Mouse (Mus musculus): ENCODE measurements at regions not wholly inside any gene's neighbourhood (a gene's known extent, or its start where the extent isn't known, plus 50 kb on each side); places are given as distances from the start of the nearest gene placed in this dataset.

DNA sequence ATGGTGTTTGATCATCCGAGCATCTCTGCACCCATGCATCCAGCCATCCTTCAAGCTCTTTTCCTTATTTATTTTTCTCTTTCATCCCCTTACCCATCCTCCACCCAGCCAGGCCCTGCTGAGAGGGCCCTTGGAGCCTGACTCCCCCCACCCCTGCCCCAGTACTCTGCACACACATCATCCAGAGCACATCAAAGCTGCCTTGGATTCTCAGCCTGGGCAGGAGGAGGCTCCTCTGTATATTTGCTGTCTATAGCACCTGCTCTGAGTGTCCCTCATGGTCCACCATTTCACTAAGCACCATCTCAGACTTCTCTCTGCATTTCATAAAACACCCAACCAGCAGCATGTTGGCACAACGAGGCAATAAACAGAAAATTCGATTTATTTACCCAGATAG, 101.9 kb downstream of the Mn1 start:
- Histone ChIP-seq H3K4me1 (ENCODE audit: control insufficient read depth, insufficient read depth, low read length) (no peaks in the 10 kb centered on the region), H3K27ac (ENCODE audit: insufficient read depth, low read length) (no peak overlapping the region), H3K4me3 (replicated peaks; ENCODE audit: insufficient read depth, low read depth, low read length) (no peak overlapping the region), H3K27me3 (ENCODE audit: control insufficient read depth, insufficient read depth, low read length) (no peaks in the 10 kb centered on the region)
- no peak for DNase-seq
- 31% methylated on average over 3 of the region's 3 CpGs for WGBS
- TF ChIP-seq CTCF (IDR thresholded peaks at IDR 0.05; ENCODE audit: borderline replicate concordance, insufficient read depth, low read depth, low read length) (no peak), POLR2A (IDR thresholded peaks at IDR 0.05; ENCODE audit: borderline replicate concordance, insufficient read depth, low read length) (no peak)

DNA sequence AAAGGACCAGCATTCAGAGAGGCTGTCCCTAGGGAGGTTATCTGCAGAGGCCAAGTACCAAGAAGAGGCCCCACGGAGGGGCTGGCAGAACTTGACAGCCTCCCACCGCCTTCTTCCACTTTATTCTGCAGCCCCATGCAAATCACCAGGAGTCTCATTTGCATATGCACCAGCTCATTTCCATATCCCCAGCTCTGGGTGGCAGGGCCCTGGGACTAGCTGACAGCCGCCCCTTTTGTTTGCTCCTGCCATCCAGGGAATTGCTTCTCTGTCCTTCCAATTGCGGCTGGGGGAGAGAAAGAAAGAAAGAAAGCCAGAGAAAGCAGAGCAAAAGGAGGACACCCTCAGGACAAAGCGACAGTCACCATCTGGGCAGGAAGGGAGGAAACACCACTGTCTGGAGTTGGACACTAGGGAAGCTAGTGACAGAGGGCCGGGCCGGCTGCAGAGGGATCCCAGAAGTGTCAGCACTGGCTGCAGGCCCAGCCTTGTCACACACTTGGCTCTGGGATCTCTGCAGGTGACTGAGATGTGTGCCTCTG, 102.4 kb downstream of the Mn1 start:
- H3K27ac ChIP-seq (ENCODE audit: insufficient read depth, low read length): no peak overlapping the region
- H3K4me3 ChIP-seq (replicated peaks; ENCODE audit: insufficient read depth, low read depth, low read length): no peak overlapping the region
- TF ChIP-seq POLR2A (IDR thresholded peaks at IDR 0.05; ENCODE audit: borderline replicate concordance, insufficient read depth, low read length) (no peak), CTCF (IDR thresholded peaks at IDR 0.05; ENCODE audit: borderline replicate concordance, insufficient read depth, low read depth, low read length) (no peak)
- 31% methylated on average over 7 of the region's 7 CpGs for WGBS
- H3K4me1 ChIP-seq (ENCODE audit: control insufficient read depth, insufficient read depth, low read length): no peaks in the 10 kb centered on the region
- no peaks in the 10 kb centered on the region for H3K27me3 ChIP-seq (ENCODE audit: control insufficient read depth, insufficient read depth, low read length)
- DNase-seq: no peak

DNA sequence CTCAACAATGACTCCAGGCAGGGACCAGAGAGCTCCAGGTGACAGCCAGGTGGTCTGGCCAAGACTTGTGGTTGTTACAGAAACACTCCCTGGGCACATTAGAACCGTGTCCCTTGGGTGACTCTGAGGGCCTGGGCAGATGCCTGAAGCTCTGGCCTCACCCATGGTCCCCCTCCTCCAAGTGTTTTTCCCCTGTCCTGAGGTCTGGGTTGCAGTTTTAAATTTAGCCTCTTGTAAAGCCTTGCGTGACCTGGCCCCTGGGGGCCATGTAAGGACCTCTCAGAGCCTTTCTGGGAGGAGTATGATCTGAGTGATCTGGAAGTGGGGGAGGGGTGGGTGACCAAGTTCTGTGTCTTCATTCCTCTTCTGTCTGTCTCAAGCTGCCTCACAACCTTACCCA, 104.7 kb downstream of the Mn1 start:
- no peaks in the 10 kb centered on the region for H3K27me3 ChIP-seq (ENCODE audit: control insufficient read depth, insufficient read depth, low read length)
- no peak for DNase-seq
- 85% methylated on average over 2 of the region's 2 CpGs for WGBS
- no peak for TF ChIP-seq CTCF (IDR thresholded peaks at IDR 0.05; ENCODE audit: borderline replicate concordance, insufficient read depth, low read depth, low read length)
- TF ChIP-seq POLR2A (IDR thresholded peaks at IDR 0.05; ENCODE audit: borderline replicate concordance, insufficient read depth, low read length): no peak
- no peak overlapping the region for H3K4me3 ChIP-seq (replicated peaks; ENCODE audit: insufficient read depth, low read depth, low read length)
- no peaks in the 10 kb centered on the region for H3K4me1 ChIP-seq (ENCODE audit: control insufficient read depth, insufficient read depth, low read length)
- no peak overlapping the region for H3K27ac ChIP-seq (ENCODE audit: insufficient read depth, low read length)

DNA sequence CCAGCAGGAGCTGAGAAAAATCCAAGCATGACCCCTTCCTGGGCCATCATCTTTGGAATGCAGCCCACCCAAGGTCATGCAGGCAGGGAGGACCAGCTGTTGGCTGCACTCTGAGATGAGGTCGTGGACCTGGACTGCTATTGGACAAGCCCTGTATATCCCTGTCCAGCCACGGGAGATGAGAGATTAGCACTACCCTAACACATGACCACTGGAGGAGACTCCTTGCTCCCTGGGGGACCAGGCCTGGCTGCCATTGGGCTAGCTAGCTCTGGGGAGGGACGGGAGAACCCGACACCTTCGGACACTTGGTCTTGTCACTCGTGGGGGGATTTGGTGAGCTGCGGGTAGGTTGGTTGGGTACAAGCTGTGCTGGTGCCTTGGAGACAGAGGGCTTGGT, 105.4 kb downstream of the Mn1 start:
- H3K27ac ChIP-seq (ENCODE audit: insufficient read depth, low read length): no peak overlapping the region
- DNase-seq: no peak
- no peak for TF ChIP-seq CTCF (IDR thresholded peaks at IDR 0.05; ENCODE audit: borderline replicate concordance, insufficient read depth, low read depth, low read length)
- no peak for TF ChIP-seq POLR2A (IDR thresholded peaks at IDR 0.05; ENCODE audit: borderline replicate concordance, insufficient read depth, low read length)
- WGBS: 50% methylated on average over 7 of the region's 7 CpGs
- no peaks in the 10 kb centered on the region for H3K4me1 ChIP-seq (ENCODE audit: control insufficient read depth, insufficient read depth, low read length)
- H3K4me3 ChIP-seq (replicated peaks; ENCODE audit: insufficient read depth, low read depth, low read length): no peak overlapping the region
- no peaks in the 10 kb centered on the region for H3K27me3 ChIP-seq (ENCODE audit: control insufficient read depth, insufficient read depth, low read length)

DNA sequence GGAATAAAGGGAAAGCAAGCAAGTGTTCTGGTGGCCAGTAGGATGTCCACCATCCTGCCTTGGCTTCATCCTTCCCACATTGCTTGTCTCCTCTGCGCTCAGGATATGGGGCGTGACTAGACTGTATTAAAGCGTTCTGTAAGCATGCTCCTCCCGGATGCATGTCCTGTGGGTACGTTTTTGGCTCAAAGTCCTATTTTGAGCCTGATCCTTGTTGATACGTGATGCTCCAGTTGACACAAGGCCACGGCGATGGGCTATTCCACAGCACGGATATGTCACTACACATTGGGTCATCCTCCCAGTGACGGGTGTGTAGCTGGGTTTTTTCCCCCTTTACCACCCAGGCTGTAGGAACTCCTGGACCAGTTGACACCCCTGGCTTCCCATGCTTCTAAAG, 110.6 kb downstream of the Mn1 start:
- Histone ChIP-seq H3K27ac (ENCODE audit: insufficient read depth, low read length) (no peak overlapping the region), H3K27me3 (ENCODE audit: control insufficient read depth, insufficient read depth, low read length) (no peaks in the 10 kb centered on the region), H3K4me1 (ENCODE audit: control insufficient read depth, insufficient read depth, low read length) (0 out of 2 replicates have a peak, but pooled peaks cover 5% of the 10 kb centered on the region), H3K4me3 (replicated peaks; ENCODE audit: insufficient read depth, low read depth, low read length) (no peak overlapping the region)
- DNase-seq: no peak
- WGBS: 36% methylated on average over 10 of the region's 10 CpGs
- TF ChIP-seq POLR2A (IDR thresholded peaks at IDR 0.05; ENCODE audit: borderline replicate concordance, insufficient read depth, low read length): no peak

DNA sequence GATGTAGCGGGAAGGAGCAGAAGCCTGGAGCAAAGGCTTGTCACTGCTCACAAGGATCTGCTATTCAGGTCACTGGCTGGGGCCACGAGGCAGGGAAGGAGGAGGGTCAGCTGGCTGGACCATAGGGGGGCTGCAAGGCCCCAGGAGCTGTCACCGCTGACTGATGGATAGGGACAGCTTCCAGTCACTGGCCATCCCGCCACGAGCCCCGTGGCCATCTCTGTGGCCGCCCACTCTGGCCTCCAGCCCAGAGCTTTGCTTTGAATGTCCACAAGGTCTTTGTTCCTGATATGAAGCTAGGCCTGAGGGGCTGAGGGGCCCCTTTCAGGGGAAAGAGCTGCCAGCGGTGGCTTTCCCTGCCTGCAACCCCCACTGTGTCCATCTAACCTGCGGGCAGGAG, 111.9 kb downstream of the Mn1 start:
- peak; percentile 19 to 23 for DNase-seq
- Histone ChIP-seq H3K4me1 (ENCODE audit: control insufficient read depth, insufficient read depth, low read length) (0 out of 2 replicates have a peak, but pooled peaks cover 6% of the 10 kb centered on the region), H3K4me3 (replicated peaks; ENCODE audit: insufficient read depth, low read depth, low read length) (no peak overlapping the region), H3K27ac (ENCODE audit: insufficient read depth, low read length) (no peak overlapping the region), H3K27me3 (ENCODE audit: control insufficient read depth, insufficient read depth, low read length) (no peaks in the 10 kb centered on the region)
- WGBS: 24% methylated on average over 9 of the region's 9 CpGs
- TF ChIP-seq CTCF (IDR thresholded peaks at IDR 0.05; ENCODE audit: borderline replicate concordance, insufficient read depth, low read depth, low read length) (no peak), POLR2A (IDR thresholded peaks at IDR 0.05; ENCODE audit: borderline replicate concordance, insufficient read depth, low read length) (no peak)

DNA sequence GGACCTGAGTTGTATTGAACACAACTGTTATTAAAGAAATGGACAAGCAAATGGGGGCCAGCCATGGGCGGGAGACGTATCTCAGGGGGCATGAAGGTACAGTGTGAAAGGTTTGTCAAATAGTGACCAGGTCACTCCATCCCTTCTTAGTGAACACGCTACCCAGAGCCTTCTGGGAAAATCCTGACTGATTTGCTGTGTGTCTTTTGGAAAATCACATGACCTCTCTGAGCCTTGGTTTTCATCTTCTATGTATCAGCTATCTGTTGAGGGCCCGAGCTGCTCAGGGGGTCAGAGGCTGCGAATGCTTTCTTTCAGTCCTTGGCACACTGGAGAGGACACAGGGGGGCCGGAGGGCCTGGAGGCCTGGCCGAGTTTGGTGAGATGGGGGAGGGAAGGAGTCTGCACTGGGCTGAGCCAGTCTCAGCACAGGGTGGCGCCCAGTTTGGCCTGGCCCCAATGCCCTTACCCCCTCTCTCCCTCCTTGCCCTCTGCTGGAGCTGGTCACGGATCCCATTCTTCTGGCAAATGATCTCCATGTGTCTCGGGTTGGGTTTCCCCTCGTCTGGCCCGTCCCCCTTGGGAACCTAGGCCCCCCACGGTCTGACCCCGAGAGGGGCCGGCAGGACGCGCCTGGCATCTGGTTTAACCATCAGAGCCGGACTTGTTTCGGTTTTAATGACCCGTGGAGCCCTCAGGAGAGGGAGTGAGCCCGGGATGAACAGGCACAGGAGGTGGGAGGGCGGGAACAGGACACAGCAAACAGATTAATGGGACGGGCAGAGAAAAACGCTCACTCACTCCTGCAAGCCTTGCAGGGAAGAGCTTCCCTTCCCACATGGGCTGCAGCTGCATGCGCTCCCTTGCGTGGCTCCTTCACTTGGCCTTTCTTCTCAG, 113.7 kb downstream of the Mn1 start:
- no peak overlapping the region for H3K27ac ChIP-seq (ENCODE audit: insufficient read depth, low read length)
- WGBS: 35% methylated on average over 26 of the region's 26 CpGs

More for the DNA sequence above, 113.7 kb downstream of the Mn1 start:
- H3K4me3 ChIP-seq (replicated peaks; ENCODE audit: insufficient read depth, low read depth, low read length): no peak overlapping the region
- TF ChIP-seq CTCF (IDR thresholded peaks at IDR 0.05; ENCODE audit: borderline replicate concordance, insufficient read depth, low read depth, low read length) (no peak), POLR2A (IDR thresholded peaks at IDR 0.05; ENCODE audit: borderline replicate concordance, insufficient read depth, low read length) (no peak)
- H3K4me1 ChIP-seq (ENCODE audit: control insufficient read depth, insufficient read depth, low read length): 0 out of 2 replicates have a peak, but pooled peaks cover 6% of the 10 kb centered on the region
- no peak for DNase-seq
- no peaks in the 10 kb centered on the region for H3K27me3 ChIP-seq (ENCODE audit: control insufficient read depth, insufficient read depth, low read length)
